Mouse (Mus musculus): ENCODE measurements around the gene Gpr146.

GRCm38 (mm10) chr5:139440926-139441725 lies 63.6 kb downstream of the Gpr146 start:
- no peak for TF ChIP-seq CTCF (IDR thresholded peaks at IDR 0.05; ENCODE audit: low read depth)
- TF ChIP-seq EP300 (IDR thresholded peaks at IDR 0.05; ENCODE audit: low read depth), result no peak

Data from heart, postnatal 0 days (tissue).